Mouse (Mus musculus) MEL (cell line): ENCODE measurements around the gene Olfr1326-ps1. TPM values are rescaled to one million over a fixed set of nuclear protein-coding genes. Genes with fewer than 3 reads are reported as not detected.

Experiments used
- DNase-seq: peaks from one replicate; pipeline ENCODE4 v3.0.0; 2011; ENCODE audit warnings: low read depth, low spot score
- H3K27ac ChIP-seq: 2 replicates; pipeline ENCODE4 v1.5.1; 2012; ENCODE audit warnings: low read depth, mild to moderate bottlenecking, control low read depth, low read length, moderate library complexity; ENCODE audit not compliant: control insufficient read depth
- H3K27me3 ChIP-seq, 2 experiments: fragments of 150-350 bp in 1 of 2; sonication (generic) in 1 of 2; 2 replicates each; pipeline ENCODE4 v1.6.1; 2012; ENCODE audit warnings: low read length in 2 of 2, mild to moderate bottlenecking in 2 of 2, improper control_type of control experiment in 1 of 2, moderate library complexity in 1 of 2; ENCODE audit not compliant: insufficient read depth in 2 of 2, control insufficient read depth in 1 of 2
- H3K36me3 ChIP-seq, 2 experiments: 2 replicates each; pipeline ENCODE4 v1.6.1; 2012 to 2014; ENCODE audit warnings: low read length in 2 of 2, improper control_type of control experiment in 1 of 2, inconsistent platforms in 1 of 2, mild to moderate bottlenecking in 1 of 2; ENCODE audit not compliant: insufficient read depth in 2 of 2, control insufficient read depth in 1 of 2
- H3K4me1 ChIP-seq, 2 experiments: fragments of 150-350 bp in 1 of 2; sonication (generic) in 1 of 2; 2 replicates each; pipeline ENCODE4 v1.6.1; 2012; ENCODE audit warnings: low read length in 2 of 2, improper control_type of control experiment in 1 of 2, mild to moderate bottlenecking in 1 of 2; ENCODE audit not compliant: insufficient read depth in 2 of 2, control insufficient read depth in 1 of 2
- H3K4me3 ChIP-seq, 2 experiments: fragments of 150-350 bp in 1 of 2; sonication (generic) in 1 of 2; 2 replicates each; pipeline ENCODE4 v1.5.1; 2012; ENCODE audit warnings: low read depth in 2 of 2, low read length in 2 of 2, mild to moderate bottlenecking in 2 of 2, moderate library complexity in 2 of 2, control low read depth in 1 of 2, improper control_type of control experiment in 1 of 2; ENCODE audit not compliant: control insufficient read depth in 1 of 2, insufficient read depth in 1 of 2
- H3K79me2 ChIP-seq: 2 replicates; pipeline ENCODE4 v1.6.1; 2012; ENCODE audit warnings: mild to moderate bottlenecking, low read length, moderate library complexity; ENCODE audit not compliant: control insufficient read depth, poor library complexity, insufficient read depth
- H3K9ac ChIP-seq: 2 replicates; pipeline ENCODE4 v1.6.1; 2012; ENCODE audit warnings: low read depth, mild to moderate bottlenecking, control low read depth, low read length, moderate library complexity; ENCODE audit not compliant: control insufficient read depth, poor library complexity, severe bottlenecking
- H3K9me3 ChIP-seq: fragments of 150-350 bp; sonication (generic); replicated peaks from 2 replicates; pipeline ENCODE4 v1.6.1; 2012; ENCODE audit warnings: mild to moderate bottlenecking, low read length, improper control_type of control experiment, moderate library complexity; ENCODE audit not compliant: insufficient read depth
- CHD1 ChIP-seq: IDR thresholded peaks from 2 replicates; pipeline ENCODE4 v1.6.1; 2012; ENCODE audit warnings: low read depth, mild to moderate bottlenecking, inconsistent platforms, low read length, improper control_type of control experiment
- CHD2 ChIP-seq: IDR thresholded peaks from 2 replicates; pipeline ENCODE4 v1.6.1; 2011; ENCODE audit warnings: low read length, improper control_type of control experiment
- CTCF ChIP-seq, 3 experiments: IDR thresholded peaks in 2 of 3; conservative IDR thresholded peaks in 1 of 3; 2 replicates each; pipeline ENCODE4 v1.5.1; 2011 to 2012; ENCODE audit warnings: low read length in 3 of 3, low read depth in 2 of 3, mild to moderate bottlenecking in 2 of 3, improper control_type of control experiment in 1 of 3, inconsistent platforms in 1 of 3, mixed read lengths in 1 of 3, moderate library complexity in 1 of 3; ENCODE audit not compliant: control insufficient read depth in 1 of 3, insufficient read depth in 1 of 3, poor library complexity in 1 of 3, severe bottlenecking in 1 of 3
- ELF1 ChIP-seq: IDR thresholded peaks from 2 replicates; pipeline ENCODE4 v1.6.1; 2014; ENCODE audit warnings: low read depth, mild to moderate bottlenecking, inconsistent platforms, low read length, improper control_type of control experiment, moderate library complexity
- EP300 ChIP-seq, 2 experiments: IDR thresholded peaks; 2 replicates each; pipeline ENCODE4 v1.6.1; 2011; ENCODE audit warnings: improper control_type of control experiment in 2 of 2, low read length in 2 of 2, low read depth in 1 of 2, mild to moderate bottlenecking in 1 of 2
- ETS1 ChIP-seq: IDR thresholded peaks from 2 replicates; pipeline ENCODE4 v1.6.1; 2012; ENCODE audit warnings: low read depth, mild to moderate bottlenecking, inconsistent platforms, low read length, improper control_type of control experiment, moderate library complexity
- GATA1 ChIP-seq: IDR thresholded peaks from 2 replicates; pipeline ENCODE4 v1.6.1; 2011; ENCODE audit warnings: low read depth, low read length, improper control_type of control experiment
- HCFC1 ChIP-seq: IDR thresholded peaks from 2 replicates; pipeline ENCODE4 v1.6.1; 2012; ENCODE audit warnings: low read depth, mild to moderate bottlenecking, inconsistent platforms, low read length, improper control_type of control experiment, moderate library complexity
- KAT2A ChIP-seq: conservative IDR thresholded peaks from 2 replicates; pipeline ENCODE4 v1.6.1; 2012; ENCODE audit warnings: low read depth, low read length, improper control_type of control experiment, inconsistent platforms
- MAZ ChIP-seq: IDR thresholded peaks from 2 replicates; pipeline ENCODE4 v1.6.1; 2012; ENCODE audit warnings: low read depth, mild to moderate bottlenecking, inconsistent platforms, low read length, improper control_type of control experiment
- MXI1 ChIP-seq: IDR thresholded peaks from 2 replicates; pipeline ENCODE4 v1.6.1; 2011; ENCODE audit warnings: mild to moderate bottlenecking, low read depth, low read length, improper control_type of control experiment
- MYB ChIP-seq: IDR thresholded peaks from 2 replicates; pipeline ENCODE4 v1.6.1; 2011; ENCODE audit warnings: mild to moderate bottlenecking, low read depth, low read length, improper control_type of control experiment
- NELFE ChIP-seq: IDR thresholded peaks from 2 replicates; pipeline ENCODE4 v1.6.1; 2011; ENCODE audit warnings: low read depth, low read length, improper control_type of control experiment
- POLR2A ChIP-seq, 2 experiments: IDR thresholded peaks; 2 replicates each; pipeline ENCODE4 v1.6.1; 2011 to 2012; ENCODE audit warnings: low read length in 2 of 2, mild to moderate bottlenecking in 2 of 2, control low read depth in 1 of 2, improper control_type of control experiment in 1 of 2, low read depth in 1 of 2, moderate library complexity in 1 of 2; ENCODE audit not compliant: control insufficient read depth in 1 of 2, insufficient read depth in 1 of 2, poor library complexity in 1 of 2
- POLR2AphosphoS2 ChIP-seq: IDR thresholded peaks from 2 replicates; pipeline ENCODE4 v1.6.1; 2011; ENCODE audit warnings: low read length, improper control_type of control experiment
- POLR2AphosphoS5 ChIP-seq: IDR thresholded peaks from 2 replicates; pipeline ENCODE4 v1.6.1; 2012; ENCODE audit warnings: low read depth, borderline replicate concordance, mild to moderate bottlenecking, inconsistent platforms, low read length, moderate library complexity, mixed read lengths
- RAD21 ChIP-seq: IDR thresholded peaks from 2 replicates; pipeline ENCODE4 v1.6.1; 2011; ENCODE audit warnings: mild to moderate bottlenecking, low read depth, low read length, improper control_type of control experiment
- RCOR1 ChIP-seq: IDR thresholded peaks from 2 replicates; pipeline ENCODE4 v1.6.1; 2012; ENCODE audit warnings: low read depth, mild to moderate bottlenecking, inconsistent platforms, low read length, improper control_type of control experiment
- SIN3A ChIP-seq: IDR thresholded peaks from 2 replicates; pipeline ENCODE4 v1.6.1; 2012; ENCODE audit warnings: low read length, improper control_type of control experiment, inconsistent platforms
- SMC3 ChIP-seq: IDR thresholded peaks from 2 replicates; pipeline ENCODE4 v1.6.1; 2011; ENCODE audit warnings: low read depth, low read length, improper control_type of control experiment
- TAL1 ChIP-seq: IDR thresholded peaks from 2 replicates; pipeline ENCODE4 v1.6.1; 2012; ENCODE audit warnings: mild to moderate bottlenecking, inconsistent platforms, low read length, moderate library complexity, mixed read lengths
- USF2 ChIP-seq, 2 experiments: IDR thresholded peaks; 2 replicates each; pipeline ENCODE4 v1.6.1; 2011 to 2012; ENCODE audit warnings: improper control_type of control experiment in 2 of 2, low read length in 2 of 2, borderline replicate concordance in 1 of 2, inconsistent platforms in 1 of 2, low read depth in 1 of 2, mild to moderate bottlenecking in 1 of 2; ENCODE audit not compliant: insufficient read depth in 1 of 2
- ZNF384 ChIP-seq: IDR thresholded peaks from 2 replicates; pipeline ENCODE4 v1.6.1; 2012; ENCODE audit warnings: low read depth, mild to moderate bottlenecking, inconsistent platforms, low read length, improper control_type of control experiment
- polyA plus RNA-seq, 2 experiments: library from polyadenylated mRNA; stranded (reverse) in 1 of 2; unstranded in 1 of 2; fragments of >175 nt in 1 of 2; fragments of >200 nt in 1 of 2; gene quantifications; 2 replicates each; pipeline versions ENCODE4 v1.2.1 to v1.2.4; 2012; ENCODE audit warnings: low replicate concordance in 2 of 2, low read depth in 1 of 2; ENCODE audit not compliant: insufficient read length in 2 of 2, insufficient read depth in 1 of 2, missing spikeins in 1 of 2
- total RNA-seq: library from RNA; depleted of rRNA; stranded (reverse); fragments of 300-350 nt; gene quantifications from 2 replicates; pipeline ENCODE4 v1.2.3, GENCODE M21; 2012; rRNA removed

Gene Olfr1326-ps1
- total RNA-seq = not detected in 2 replicates
- not detected for polyA plus RNA-seq

DNA sequence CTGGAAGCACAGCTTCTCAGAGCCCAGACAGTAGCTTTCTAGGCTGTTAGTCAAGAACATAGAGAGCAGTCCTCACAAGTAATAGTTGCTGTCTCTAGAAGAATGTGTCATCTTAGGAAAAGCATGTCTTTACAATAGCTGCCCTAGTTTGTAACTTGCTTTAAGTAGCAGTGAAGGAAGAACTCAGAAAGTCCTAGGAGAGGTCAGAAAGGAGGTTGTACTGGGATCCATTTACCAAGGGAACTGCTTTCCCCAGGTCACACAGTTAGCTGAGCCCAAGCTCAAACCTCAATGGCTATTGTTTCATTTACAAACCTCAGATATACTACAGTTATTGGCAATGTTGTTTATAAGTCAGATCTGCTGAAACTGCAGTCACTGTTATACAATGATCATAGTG lies at the start of gene Olfr1326-ps1:
Gene Olfr1326-ps1 (minus strand): TSS at position 101 of the 400 bp plus-strand sequence.
- Histone ChIP-seq H3K36me3 (no peaks in the 10 kb centered on the region), H3K27me3 (no peaks in the 10 kb centered on the region), H3K9ac (no peak within 1 kb of the TSS), H3K9me3 (no peaks in the 10 kb centered on the region), H3K4me3 (no peak within 1 kb of the TSS), H3K79me2 (no peaks in the 10 kb centered on the region), H3K4me1 (no peaks in the 10 kb centered on the region), H3K27ac (no peak within 1 kb of the TSS)
- no peak for DNase-seq
- TF ChIP-seq CTCF (IDR thresholded peaks at IDR 0.05 in 2 of 3, conservative IDR thresholded peaks at IDR 0.05 in 1 of 3; ENCODE audit: control insufficient read depth in 1 of 3, insufficient read depth in 1 of 3, low read depth in 2 of 3, low read length in 3 of 3, poor library complexity in 1 of 3, severe bottlenecking in 1 of 3) (no peak), RAD21 (no peak), RCOR1 (no peak), MAZ (no peak), ELF1 (no peak), SMC3 (no peak), USF2 (IDR thresholded peaks at IDR 0.05; ENCODE audit: borderline replicate concordance in 1 of 2, insufficient read depth in 1 of 2, low read depth in 1 of 2, low read length in 2 of 2) (no peak), POLR2AphosphoS5 (no peak), MYB (no peak), ETS1 (no peak), CHD2 (no peak), CHD1 (no peak), TAL1 (no peak), MXI1 (no peak), GATA1 (no peak), SIN3A (no peak)

DNA sequence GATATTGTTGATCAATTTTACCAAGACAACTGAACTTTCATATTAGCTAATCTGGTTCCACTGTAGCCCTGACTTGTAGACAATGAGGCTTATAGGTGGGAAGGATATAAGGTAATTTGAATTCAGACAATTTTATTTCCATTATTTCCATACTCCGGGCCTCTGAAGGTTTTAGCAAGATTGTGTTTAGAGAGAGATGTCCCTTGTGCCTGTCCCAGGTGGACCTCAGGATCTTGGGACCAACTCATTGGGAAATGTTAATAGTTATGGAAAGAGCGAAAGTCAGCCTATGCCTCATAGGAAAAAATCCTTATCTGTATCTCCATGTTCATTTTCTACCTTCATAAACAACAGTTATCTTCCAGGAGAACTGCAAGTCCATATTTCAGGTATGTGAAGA lies 17.7 kb upstream of the Olfr1326-ps1 start, which contains the start of gene Olfr1325:
Gene Olfr1325 (plus strand): TSS at position 301 of the 400 bp plus-strand sequence.
- H3K9me3 ChIP-seq = no peaks in the 10 kb centered on the region
- no peak within 1 kb of the TSS for H3K4me3 ChIP-seq
- H3K27ac ChIP-seq = no peak within 1 kb of the TSS
- no peak for TF ChIP-seq POLR2AphosphoS2
- TF ChIP-seq NELFE = no peak
- no peak for TF ChIP-seq RCOR1
- no peak for TF ChIP-seq POLR2A (IDR thresholded peaks at IDR 0.05; ENCODE audit: control insufficient read depth in 1 of 2, insufficient read depth in 1 of 2, low read depth in 1 of 2, low read length in 2 of 2, poor library complexity in 1 of 2)
- TF ChIP-seq KAT2A = no peak
- no peak for TF ChIP-seq ELF1
- TF ChIP-seq SMC3 = no peak
- no peak for TF ChIP-seq HCFC1
- no peak for TF ChIP-seq EP300 (IDR thresholded peaks at IDR 0.05; ENCODE audit: low read depth in 1 of 2, low read length in 2 of 2)
- TF ChIP-seq TAL1 = no peak
- no peak for TF ChIP-seq ZNF384
- no peak for TF ChIP-seq GATA1
- TF ChIP-seq CHD1 = no peak
- H3K4me1 ChIP-seq = no peaks in the 10 kb centered on the region
- DNase-seq = no peak
- no peaks in the 10 kb centered on the region for H3K36me3 ChIP-seq
- no peak within 1 kb of the TSS for H3K9ac ChIP-seq
- no peaks in the 10 kb centered on the region for H3K79me2 ChIP-seq
- H3K27me3 ChIP-seq = no peaks in the 10 kb centered on the region
